In the genomic region with DNA sequence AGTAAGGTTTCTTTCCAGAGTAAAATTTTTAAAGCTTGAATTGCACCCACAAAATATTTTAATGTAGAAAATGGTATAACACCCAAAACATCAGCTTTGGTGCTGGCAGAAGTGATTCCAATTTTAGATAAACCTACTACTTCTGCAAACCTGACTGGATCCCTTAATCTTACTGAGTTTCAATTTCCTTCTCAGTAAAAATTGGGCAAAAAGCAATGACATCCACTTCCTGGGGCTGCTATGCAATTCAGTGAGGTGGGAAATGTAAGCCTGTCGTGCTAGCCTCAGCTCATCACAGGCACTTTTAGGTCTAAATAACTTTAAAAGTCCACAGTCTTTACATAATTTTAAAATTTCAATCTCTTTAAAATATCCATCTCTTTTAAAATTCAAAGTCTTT, we compare ENCODE assay signal across 32 mouse cellular contexts. TPM values are rescaled to one million over a fixed set of nuclear protein-coding genes. Genes with fewer than 3 reads are reported as not detected.
"Had no signal": no experiment of that assay in that cellular context is flagged by ENCODE, and none has a peak within 500 bp of the region (broad histone marks: within the 10 kb centered on the region; RNA-seq: fewer than 3 reads in every experiment).

No protein-coding gene starts in this region.

- H3K27ac ChIP-seq: embryonic facial prominence, embryonic 10.5 days; embryonic facial prominence, embryonic 12.5 days; embryonic facial prominence, embryonic 13.5 days; embryonic facial prominence, embryonic 15.5 days; forebrain, embryonic 10.5 days; forebrain, embryonic 12.5 days; forebrain, embryonic 13.5 days; forebrain, embryonic 15.5 days; gastrocnemius, adult 2 months; heart, adult 2 months; heart, embryonic 10.5 days had no signal

- H3K9me3 ChIP-seq: embryonic facial prominence, embryonic 10.5 days; embryonic facial prominence, embryonic 12.5 days; embryonic facial prominence, embryonic 13.5 days; embryonic facial prominence, embryonic 15.5 days; forebrain, embryonic 10.5 days; forebrain, embryonic 12.5 days; forebrain, embryonic 13.5 days; forebrain, embryonic 15.5 days; heart, embryonic 10.5 days had no signal

- H3K4me3 ChIP-seq: embryonic facial prominence, embryonic 10.5 days; embryonic facial prominence, embryonic 12.5 days; embryonic facial prominence, embryonic 13.5 days; embryonic facial prominence, embryonic 15.5 days; erythroblast, embryonic 14.5 days; forebrain, embryonic 10.5 days; forebrain, embryonic 12.5 days; forebrain, embryonic 13.5 days; forebrain, embryonic 15.5 days; gastrocnemius, adult 2 months; heart, adult 2 months; heart, embryonic 10.5 days had no signal

- H3K4me2 ChIP-seq: embryonic facial prominence, embryonic 12.5 days; embryonic facial prominence, embryonic 13.5 days; embryonic facial prominence, embryonic 15.5 days; forebrain, embryonic 12.5 days; forebrain, embryonic 13.5 days; forebrain, embryonic 15.5 days had no signal

- H3K27me3 ChIP-seq: embryonic facial prominence, embryonic 12.5 days; embryonic facial prominence, embryonic 13.5 days; embryonic facial prominence, embryonic 15.5 days; forebrain, embryonic 12.5 days; forebrain, embryonic 13.5 days; forebrain, embryonic 15.5 days had no signal

- H3K36me3 ChIP-seq: embryonic facial prominence, embryonic 10.5 days; embryonic facial prominence, embryonic 12.5 days; embryonic facial prominence, embryonic 13.5 days; embryonic facial prominence, embryonic 15.5 days; forebrain, embryonic 10.5 days; forebrain, embryonic 12.5 days; forebrain, embryonic 15.5 days; heart, embryonic 10.5 days had no signal

- H3K4me1 ChIP-seq: embryonic facial prominence, embryonic 10.5 days; embryonic facial prominence, embryonic 12.5 days; embryonic facial prominence, embryonic 13.5 days; embryonic facial prominence, embryonic 15.5 days; forebrain, embryonic 10.5 days; forebrain, embryonic 12.5 days; forebrain, embryonic 13.5 days; forebrain, embryonic 15.5 days; heart, embryonic 10.5 days had no signal

- ATAC-seq: forebrain, embryonic 13.5 days; forebrain, embryonic 15.5 days; forebrain, embryonic 16.5 days; forebrain, postnatal 0 days had no signal

- H3K9ac ChIP-seq: embryonic facial prominence, embryonic 12.5 days; embryonic facial prominence, embryonic 13.5 days; embryonic facial prominence, embryonic 15.5 days; forebrain, embryonic 12.5 days; forebrain, embryonic 13.5 days; forebrain, embryonic 15.5 days; forebrain, postnatal 0 days had no signal

- DNase-seq: cerebellum, adult 18-20 months; cerebellum, adult 2 months; cerebellum, adult 8-10 months; cerebellum, adult 9-10 months; cerebellum, adult 9-11 months; cerebellum, postnatal 14 days; cerebellum, postnatal 25 days; cerebellum, postnatal 36 days; embryo, embryonic 11 days; forebrain, postnatal 0 days; gastrocnemius, adult 2 months; gastrocnemius, postnatal 10 days; gastrocnemius, postnatal 14 days; gastrocnemius, postnatal 25 days; gastrocnemius, postnatal 36 days; heart, adult 11 months had no signal

RNA-seq across cellular contexts. Expression of a gene that starts 33.8 kb away (rescaled TPM):
- total RNA-seq: gastrocnemius, adult 18-20 months; gastrocnemius, adult 2 months; gastrocnemius, postnatal 10 days; gastrocnemius, postnatal 14 days; gastrocnemius, postnatal 25 days; gastrocnemius, postnatal 36 days; gastrocnemius, postnatal 4 days; heart, adult 2 months; heart, adult 8-10 months had no signal
- polyA plus RNA-seq: forebrain, embryonic 11.5 days; forebrain, embryonic 12.5 days; forebrain, embryonic 13.5 days; forebrain, postnatal 0 days; heart, adult 2 months had no signal
